In the genomic region with DNA sequence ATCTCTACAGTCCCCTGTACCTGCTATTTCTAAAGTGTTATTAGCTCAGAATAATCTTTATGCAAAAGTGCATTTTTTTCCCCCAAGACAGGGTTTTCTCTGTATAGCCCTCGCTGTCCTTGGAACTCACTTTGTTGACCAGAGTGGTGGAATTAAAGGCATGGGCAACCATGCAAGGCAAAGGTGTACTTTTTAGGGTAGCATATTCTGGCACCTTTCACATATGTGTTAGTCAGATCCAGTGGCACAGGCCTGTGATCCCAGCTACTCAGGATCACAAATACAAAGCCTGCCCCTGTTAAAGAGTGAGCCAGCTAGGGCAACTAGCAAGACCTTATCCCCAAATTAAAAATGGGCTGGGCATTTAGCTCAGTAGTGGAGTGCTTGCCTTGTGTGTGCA, we compare ENCODE assay signal across 25 mouse cellular contexts. TPM values are rescaled to one million over a fixed set of nuclear protein-coding genes. Genes with fewer than 3 reads are reported as not detected.
"Had no signal": no experiment of that assay in that cellular context is flagged by ENCODE, and none has a peak within 500 bp of the region (broad histone marks: within the 10 kb centered on the region; RNA-seq: fewer than 3 reads in every experiment).

No protein-coding gene starts in this region.

- H3K9me3 ChIP-seq: intestine, embryonic 15.5 days; limb, embryonic 12.5 days; limb, embryonic 15.5 days; megakaryocyte, embryonic 14.5 days; midbrain, embryonic 10.5 days; midbrain, embryonic 13.5 days; neural tube, embryonic 13.5 days; stomach, embryonic 15.5 days had no signal

- H3K27me3 ChIP-seq: intestine, embryonic 15.5 days; limb, embryonic 12.5 days; limb, embryonic 15.5 days; megakaryocyte, embryonic 14.5 days; midbrain, embryonic 13.5 days; neural tube, embryonic 13.5 days; stomach, embryonic 15.5 days had no signal

- H3K9ac ChIP-seq: intestine, embryonic 15.5 days; limb, embryonic 12.5 days; limb, embryonic 15.5 days; liver, embryonic 14.5 days; liver, postnatal 0 days; lung, embryonic 14.5 days; midbrain, embryonic 13.5 days; neural tube, embryonic 13.5 days; stomach, embryonic 15.5 days had no signal

- H3K4me3 ChIP-seq: intestine, embryonic 15.5 days; limb, embryonic 12.5 days; limb, embryonic 15.5 days; megakaryocyte, embryonic 14.5 days; midbrain, embryonic 10.5 days; midbrain, embryonic 13.5 days; myocyte; neural tube, embryonic 13.5 days; stomach, embryonic 15.5 days had no signal

- H3K27ac ChIP-seq: intestine, embryonic 15.5 days; kidney, postnatal 0 days; limb, embryonic 12.5 days; limb, embryonic 15.5 days; liver, embryonic 14.5 days; midbrain, embryonic 10.5 days; midbrain, embryonic 13.5 days; neural tube, embryonic 13.5 days; stomach, embryonic 15.5 days had no signal

- H3K4me1 ChIP-seq: intestine, embryonic 15.5 days; limb, embryonic 12.5 days; limb, embryonic 15.5 days; midbrain, embryonic 10.5 days; midbrain, embryonic 13.5 days; neural tube, embryonic 13.5 days; stomach, embryonic 15.5 days had no signal

- H3K36me3 ChIP-seq: intestine, embryonic 15.5 days had no signal

- ATAC-seq: intestine, embryonic 15.5 days; liver, postnatal 0 days; lung, postnatal 0 days; midbrain, embryonic 13.5 days; midbrain, embryonic 16.5 days had no signal

- H3K4me2 ChIP-seq: intestine, embryonic 15.5 days; limb, embryonic 12.5 days; limb, embryonic 15.5 days; liver, embryonic 11.5 days; lung, embryonic 14.5 days; midbrain, embryonic 13.5 days; neural tube, embryonic 13.5 days; stomach, embryonic 15.5 days had no signal

- DNase-seq: left cerebral cortex, postnatal 4 days; liver, postnatal 0 days; lung, embryonic 14.5 days; lung, postnatal 36 days; retina, postnatal 1 day; right cerebral cortex, postnatal 25 days; spleen, adult 18-20 months; thymus, adult 18-20 months; thymus, postnatal 36 days had no signal

RNA-seq across cellular contexts. Expression of a gene that starts 17.3 kb away (rescaled TPM):
- polyA plus RNA-seq: lung, embryonic 14.5 days; midbrain, embryonic 10.5 days; midbrain, embryonic 13.5 days; midbrain, embryonic 16.5 days; testis, adult 2 months; urinary bladder, adult 2 months had no signal

RNA-seq across cellular contexts. Expression of a gene that starts 36.8 kb away (rescaled TPM):
- polyA plus RNA-seq: limb, embryonic 12.5 days had no signal
